Mouse (Mus musculus) liver, embryonic 14.5 days (tissue): ENCODE measurements around the gene Thnsl1. TPM values are rescaled to one million over a fixed set of nuclear protein-coding genes. Genes with fewer than 3 reads are reported as not detected.
A peak's percentile ranks its signal among the peaks of the same experiment; 100 is the strongest.

ENCODE experiments used
- ATAC-seq: fragments of 200-750 bp; cut with Nextera tagmentation; 2 replicates; pipeline ENCODE4 v1.8.0; 2017; ENCODE audit warnings: moderate number of reproducible peaks, mild to moderate bottlenecking, moderate library complexity; ENCODE audit not compliant: insufficient read depth
- DNase-seq, 3 experiments: peaks; one replicate each; pipeline ENCODE4 v3.0.0-alpha.2; 2012 to 2013; ENCODE audit warnings: low read depth in 3 of 3, low spot score in 3 of 3
- H3K27ac ChIP-seq: fragments of 300-500 bp; sonication (generic); 2 replicates; pipeline ENCODE4 v1.5.1; 2014; ENCODE audit warnings: moderate library complexity, mild to moderate bottlenecking, control low read depth, inconsistent platforms
- H3K27me3 ChIP-seq: fragments of 300-500 bp; sonication (generic); 2 replicates; pipeline ENCODE4 v1.6.1; 2014; ENCODE audit warnings: mild to moderate bottlenecking, low read length, moderate library complexity; ENCODE audit not compliant: control insufficient read depth, insufficient read depth
- H3K36me3 ChIP-seq: fragments of 300-500 bp; sonication (generic); replicated peaks from 2 replicates; pipeline ENCODE4 v1.6.1; 2014; ENCODE audit warnings: low read depth; ENCODE audit not compliant: control insufficient read depth, insufficient read depth
- H3K4me1 ChIP-seq, 2 experiments: fragments of 200-500 bp in 1 of 2; fragments of 300-500 bp in 1 of 2; sonication (generic) in 1 of 2; replicated peaks; 2 replicates each; pipeline ENCODE4 v1.6.1; 2012 to 2014; ENCODE audit warnings: antibody characterized with exemption in 1 of 2, inconsistent platforms in 1 of 2, low read length in 1 of 2; ENCODE audit not compliant: control insufficient read depth in 2 of 2, insufficient read depth in 2 of 2
- H3K4me2 ChIP-seq: fragments of 300-500 bp; sonication (generic); 2 replicates; pipeline ENCODE4 v1.6.1; 2014; ENCODE audit warnings: low read depth, mild to moderate bottlenecking, control low read depth, moderate library complexity
- H3K4me3 ChIP-seq, 2 experiments: fragments of 200-500 bp in 1 of 2; fragments of 300-500 bp in 1 of 2; sonication (generic) in 1 of 2; 2 replicates each; pipeline ENCODE4 v1.5.1; 2012 to 2014; ENCODE audit warnings: low read depth in 2 of 2, low read length in 2 of 2, mild to moderate bottlenecking in 2 of 2, control low read depth in 1 of 2, inconsistent platforms in 1 of 2, moderate library complexity in 1 of 2; ENCODE audit not compliant: insufficient read depth in 1 of 2
- H3K9ac ChIP-seq: fragments of 300-500 bp; sonication (generic); replicated peaks from 2 replicates; pipeline ENCODE4 v1.6.1; 2014; ENCODE audit warnings: mild to moderate bottlenecking, control low read depth, moderate library complexity
- H3K9me3 ChIP-seq: fragments of 300-500 bp; sonication (generic); 2 replicates; pipeline ENCODE4 v1.6.1; 2016; ENCODE audit warnings: low read length, mixed read lengths; ENCODE audit not compliant: control insufficient read depth
- CTCF ChIP-seq: IDR thresholded peaks from 2 replicates; pipeline ENCODE4 v1.5.1; 2016; ENCODE audit warnings: antibody characterized with exemption, low read depth, control low read depth
- EP300 ChIP-seq: IDR thresholded peaks from 2 replicates; pipeline ENCODE4 v1.6.1; 2016; ENCODE audit warnings: antibody characterized with exemption, low read depth
- WGBS: fragments of 180-500 bp; shearing (Covaris S2); extraction: QIAGEN DNeasy Blood & Tissue Kit; methylation state at CpG from one replicate; pipeline ENCODE4 v1.1.7; 2014; ENCODE audit not compliant: insufficient replicate concordance; 5-methylcytosine and 5-hydroxymethylcytosine counted together
- polyA plus RNA-seq, 2 experiments: library from polyadenylated mRNA; depleted of rRNA in 1 of 2; stranded (reverse) in 1 of 2; unstranded in 1 of 2; fragments of >200 nt; fragmentation: Nextera tagmentation in 1 of 2; extraction: Ambion mirVana in 1 of 2; gene quantifications; 2 replicates each; pipeline versions ENCODE4 v1.2.1 to v1.2.3; 2012 to 2014

The Thnsl1 gene
- polyA plus RNA-seq, 2 experiments = 1.1 to 2.0 TPM

GRCm38 (mm10) chr2:21261370-21262006 is 56.0 kb downstream of the Thnsl1 start:
- H3K4me1 ChIP-seq = peaks cover 0 to 5% of the 10 kb centered on the region in 2 experiments; a peak in 1 of 4 replicates
- no peak overlapping the region for H3K27ac ChIP-seq
- H3K4me2 ChIP-seq = no peak overlapping the region
- peak; percentile 71 for ATAC-seq
- no peaks in the 10 kb centered on the region for H3K9me3 ChIP-seq
- no peak overlapping the region for H3K4me3 ChIP-seq
- DNase-seq = peak; percentile 24 to 38 (median 33)
- TF ChIP-seq EP300 = no peak
- TF ChIP-seq CTCF = peak; percentile 91
- H3K27me3 ChIP-seq = no peaks in the 10 kb centered on the region
- no peak overlapping the region for H3K9ac ChIP-seq
- H3K36me3 ChIP-seq = no peaks in the 10 kb centered on the region
- 21% methylated on average over 4 of the region's 4 CpGs for WGBS

- H3K9me3 ChIP-seq = no peaks in the 10 kb centered on the region
- H3K27ac ChIP-seq = no peak overlapping the region
- H3K9ac ChIP-seq = no peak overlapping the region
- 67% methylated on average over 4 of the region's 4 CpGs for WGBS
- peaks cover 0 to 2% of the 10 kb centered on the region in 2 experiments; a peak in 1 of 4 replicates for H3K4me1 ChIP-seq
- DNase-seq (no peak), ATAC-seq (no peak)
- no peak overlapping the region for H3K4me2 ChIP-seq
- H3K27me3 ChIP-seq = no peaks in the 10 kb centered on the region
- no peak for TF ChIP-seq EP300
- TF ChIP-seq CTCF = no peak
- no peaks in the 10 kb centered on the region for H3K36me3 ChIP-seq
- H3K4me3 ChIP-seq = no peak overlapping the region
These were observed 58.5 kb downstream of the Thnsl1 start for GRCm38 (mm10) chr2:21264031-21264430.

Other genes with a start within 250 kb of the Thnsl1 start
- 6.7 and 10.9 TPM in 2 replicates for gene Arhgap21, start 236.8 kb upstream of the Thnsl1 start, polyA plus RNA-seq (2012; rRNA removed)
- 8.4 and 9.0 TPM in 2 replicates for gene Arhgap21, start 236.8 kb upstream of the Thnsl1 start, polyA plus RNA-seq (2014; fragmentation: Nextera tagmentation; extraction: Ambion mirVana)
- gene Enkur, start 359 bp upstream of the Thnsl1 start, polyA plus RNA-seq (2012; rRNA removed) = 0.02 TPM in 1 of 2 replicates, not detected in the other
- not detected in 2 replicates for gene Enkur, start 359 bp upstream of the Thnsl1 start, polyA plus RNA-seq (2014; fragmentation: Nextera tagmentation; extraction: Ambion mirVana)
- not detected in 2 replicates for gene Gpr158, start 161.8 kb downstream of the Thnsl1 start, polyA plus RNA-seq (2012; rRNA removed)
- not detected in 2 replicates for gene Gpr158, start 161.8 kb downstream of the Thnsl1 start, polyA plus RNA-seq (2014; fragmentation: Nextera tagmentation; extraction: Ambion mirVana)